Mouse (Mus musculus) heart, adult 2 months (tissue): ENCODE measurements around the gene Trpm8.

Experiments
- CTCF ChIP-seq: fragments of 200-600 bp; IDR thresholded peaks from 2 replicates; pipeline ENCODE4 v1.8.1; 2022; ENCODE audit warnings: antibody characterized with exemption, mild to moderate bottlenecking, moderate library complexity
- EP300 ChIP-seq: fragments of 200-500 bp; IDR thresholded peaks from 2 replicates; pipeline ENCODE4 v1.6.1; 2011; ENCODE audit warnings: low read depth, low read length, control low read depth; ENCODE audit not compliant: insufficient read depth

- TF ChIP-seq EP300, result no peak
- no peak for TF ChIP-seq CTCF
These were observed 40.1 kb upstream of the Trpm8 start for GRCm38 (mm10) chr1:88237311-88237710.
